Mouse (Mus musculus): ENCODE results near the gene Ppp3r1. TPM values are rescaled to one million over a fixed set of nuclear protein-coding genes. Genes with fewer than 3 reads are reported as not detected.
"Not testable (repeated sequence)": the region's sequence is repeated elsewhere in the genome, so short reads cannot be mapped to it uniquely, and the experiment has no call there.

Gene Ppp3r1
- polyA plus RNA-seq, 1 experiment from 2014 or later = 83.9 TPM

GRCm38 (mm10) chr11:17212141-17212495, 53.1 kb downstream of the Ppp3r1 start:
- peak overlapping the region; percentile 65 for H3K4me2 ChIP-seq (replicated peaks; ENCODE audit: low read depth, low read length)
- peak overlapping the region; percentile 69 for H3K9ac ChIP-seq (replicated peaks; ENCODE audit: low read depth, low read length)
- H3K9me3 ChIP-seq (ENCODE audit: control insufficient read depth, low read depth, low read length) = no peaks in the 10 kb centered on the region
- ATAC-seq (ENCODE audit: insufficient number of reproducible peaks, insufficient read depth, low FRiP score, low read depth) = no peak
- H3K4me3 ChIP-seq (ENCODE audit: low read depth, low read length) = peak overlapping the region; percentile 85
- H3K4me1 ChIP-seq (ENCODE audit: control insufficient read depth, insufficient read depth, low read length) = peaks cover 13% of the 10 kb centered on the region; the same call in 1 of the 2 replicates
- 2% methylated on average over 10 of the region's 10 CpGs for WGBS
- no peaks in the 10 kb centered on the region for H3K27me3 ChIP-seq (ENCODE audit: control insufficient read depth, insufficient read depth, low read length)
- peak overlapping the region; percentile 72; the same call in 1 of the 2 replicates for H3K27ac ChIP-seq (ENCODE audit: low read length)
- H3K36me3 ChIP-seq (ENCODE audit: control insufficient read depth, insufficient read depth, low read length) = peaks cover 7% of the 10 kb centered on the region; the same call in 1 of the 2 replicates

GRCm38 (mm10) chr11:17212903-17213509, 53.9 kb downstream of the Ppp3r1 start:
- Histone ChIP-seq H3K27me3 (ENCODE audit: control insufficient read depth, insufficient read depth, low read length) (no peaks in the 10 kb centered on the region), H3K4me2 (replicated peaks; ENCODE audit: low read depth, low read length) (peak overlapping the region; percentile 65), H3K9ac (replicated peaks; ENCODE audit: low read depth, low read length) (no peak overlapping the region), H3K4me1 (ENCODE audit: control insufficient read depth, insufficient read depth, low read length) (peaks cover 13% of the 10 kb centered on the region; the same call in 1 of the 2 replicates), H3K27ac (ENCODE audit: low read length) (no peak overlapping the region), H3K36me3 (ENCODE audit: control insufficient read depth, insufficient read depth, low read length) (peaks cover 2% of the 10 kb centered on the region; the same call in 1 of the 2 replicates), H3K4me3 (ENCODE audit: low read depth, low read length) (peak overlapping the region; percentile 85), H3K9me3 (ENCODE audit: control insufficient read depth, low read depth, low read length) (no peaks in the 10 kb centered on the region)
- ATAC-seq (ENCODE audit: insufficient number of reproducible peaks, insufficient read depth, low FRiP score, low read depth) = no peak
- 71% methylated on average over 5 of the region's 5 CpGs for WGBS

DNA sequence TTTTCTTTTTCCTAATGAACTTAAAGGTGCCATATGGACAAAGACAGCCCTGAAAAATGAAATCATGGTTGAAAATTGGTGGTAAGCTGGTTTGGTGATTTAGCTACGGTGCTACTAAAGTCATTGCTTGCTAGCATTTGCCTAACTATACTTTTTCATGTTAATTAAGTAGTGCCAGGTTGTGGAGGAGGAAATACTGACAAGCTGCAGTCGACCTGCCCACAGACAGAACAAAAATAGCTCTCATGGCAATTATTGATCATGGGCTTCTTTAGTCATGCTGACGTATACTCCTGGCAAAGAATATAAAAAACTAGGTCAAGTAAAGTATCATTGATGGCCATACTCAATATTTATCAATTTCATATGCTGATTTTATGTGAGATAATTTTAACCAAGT, 56.4 kb downstream of the Ppp3r1 start:
- no peaks in the 10 kb centered on the region for H3K9me3 ChIP-seq (ENCODE audit: control insufficient read depth, low read depth, low read length)
- WGBS = 83% methylated on average over 3 of the region's 3 CpGs
- H3K4me3 ChIP-seq (ENCODE audit: low read depth, low read length) = no peak overlapping the region
- peaks cover 12% of the 10 kb centered on the region; the same call in 1 of the 2 replicates for H3K4me1 ChIP-seq (ENCODE audit: control insufficient read depth, insufficient read depth, low read length)
- no peak for ATAC-seq (ENCODE audit: insufficient number of reproducible peaks, insufficient read depth, low FRiP score, low read depth)
- H3K9ac ChIP-seq (replicated peaks; ENCODE audit: low read depth, low read length) = no peak overlapping the region
- H3K36me3 ChIP-seq (ENCODE audit: control insufficient read depth, insufficient read depth, low read length) = no peaks in the 10 kb centered on the region
- no peak overlapping the region for H3K27ac ChIP-seq (ENCODE audit: low read length)
- no peak overlapping the region for H3K4me2 ChIP-seq (replicated peaks; ENCODE audit: low read depth, low read length)
- H3K27me3 ChIP-seq (ENCODE audit: control insufficient read depth, insufficient read depth, low read length) = no peaks in the 10 kb centered on the region

- WGBS = 93% methylated on average over 8 of the region's 8 CpGs
- H3K36me3 ChIP-seq (ENCODE audit: control insufficient read depth, insufficient read depth, low read length) = peaks cover 13% of the 10 kb centered on the region
Observed at GRCm38 (mm10) chr11:17221126-17221525, 62.1 kb downstream of the Ppp3r1 start.

GRCm38 (mm10) chr11:17232792-17233191, 73.7 kb downstream of the Ppp3r1 start:
- Histone ChIP-seq H3K27me3 (ENCODE audit: control insufficient read depth, insufficient read depth, low read length) (no peaks in the 10 kb centered on the region), H3K9ac (replicated peaks; ENCODE audit: low read depth, low read length) (no peak overlapping the region), H3K27ac (ENCODE audit: low read length) (no peak overlapping the region), H3K36me3 (ENCODE audit: control insufficient read depth, insufficient read depth, low read length) (peaks cover 13% of the 10 kb centered on the region), H3K4me1 (ENCODE audit: control insufficient read depth, insufficient read depth, low read length) (no peaks in the 10 kb centered on the region), H3K4me3 (ENCODE audit: low read depth, low read length) (no peak overlapping the region), H3K4me2 (replicated peaks; ENCODE audit: low read depth, low read length) (no peak overlapping the region), H3K9me3 (ENCODE audit: control insufficient read depth, low read depth, low read length) (no peaks in the 10 kb centered on the region)
- ATAC-seq (ENCODE audit: insufficient number of reproducible peaks, insufficient read depth, low FRiP score, low read depth) = no peak
- WGBS = 55% methylated on average over 5 of the region's 5 CpGs

More at GRCm38 (mm10) chr11:17221126-17221525, 62.1 kb downstream of the Ppp3r1 start:
- Histone ChIP-seq H3K9ac (replicated peaks; ENCODE audit: low read depth, low read length) (no peak overlapping the region), H3K27me3 (ENCODE audit: control insufficient read depth, insufficient read depth, low read length) (no peaks in the 10 kb centered on the region), H3K27ac (ENCODE audit: low read length) (no peak overlapping the region), H3K4me1 (ENCODE audit: control insufficient read depth, insufficient read depth, low read length) (no peaks in the 10 kb centered on the region), H3K4me2 (replicated peaks; ENCODE audit: low read depth, low read length) (no peak overlapping the region), H3K4me3 (ENCODE audit: low read depth, low read length) (no peak overlapping the region), H3K9me3 (ENCODE audit: control insufficient read depth, low read depth, low read length) (no peaks in the 10 kb centered on the region)
- ATAC-seq (ENCODE audit: insufficient number of reproducible peaks, insufficient read depth, low FRiP score, low read depth) = no peak

DNA sequence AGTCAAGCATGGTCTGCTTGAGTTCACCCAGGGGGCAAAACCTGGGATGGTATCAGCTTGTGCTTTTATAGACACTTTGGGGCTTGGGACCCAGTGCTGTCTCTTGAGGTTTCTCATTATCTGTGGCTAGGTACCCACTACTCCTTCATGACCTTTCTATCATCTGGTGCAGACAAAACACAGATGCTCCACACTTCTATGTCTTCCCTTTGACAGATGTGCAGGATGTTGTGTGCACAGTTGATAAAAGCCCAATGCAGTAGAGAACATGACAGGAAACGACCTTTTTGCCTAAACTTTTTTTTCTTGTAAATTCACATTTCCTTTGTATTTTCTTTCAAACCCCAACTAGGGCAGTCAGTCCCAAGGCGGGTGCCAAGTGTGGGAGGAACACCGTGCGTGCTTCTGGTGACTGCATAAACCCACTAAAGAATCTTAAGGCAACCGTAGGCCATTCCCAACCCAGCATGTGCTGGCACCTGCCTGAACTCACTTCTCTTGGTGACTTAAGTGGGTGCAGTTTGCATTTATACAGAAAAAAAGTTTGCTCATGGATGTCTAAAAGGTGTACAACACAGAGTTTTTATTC, 77.5 kb downstream of the Ppp3r1 start:
- H3K4me3 ChIP-seq (ENCODE audit: low read depth, low read length) = no peak overlapping the region
- no peak for ATAC-seq (ENCODE audit: insufficient number of reproducible peaks, insufficient read depth, low FRiP score, low read depth)
- no peaks in the 10 kb centered on the region for H3K9me3 ChIP-seq (ENCODE audit: control insufficient read depth, low read depth, low read length)
- H3K9ac ChIP-seq (replicated peaks; ENCODE audit: low read depth, low read length) = no peak overlapping the region
- H3K27ac ChIP-seq (ENCODE audit: low read length) = no peak overlapping the region
- H3K4me1 ChIP-seq (ENCODE audit: control insufficient read depth, insufficient read depth, low read length) = no peaks in the 10 kb centered on the region
- no peaks in the 10 kb centered on the region for H3K27me3 ChIP-seq (ENCODE audit: control insufficient read depth, insufficient read depth, low read length)
- no peak overlapping the region for H3K4me2 ChIP-seq (replicated peaks; ENCODE audit: low read depth, low read length)
- WGBS = 74% methylated on average over 5 of the region's 5 CpGs
- H3K36me3 ChIP-seq (ENCODE audit: control insufficient read depth, insufficient read depth, low read length) = peaks cover 9% of the 10 kb centered on the region; the same call in 1 of the 2 replicates

GRCm38 (mm10) chr11:17238598-17238997, 79.5 kb downstream of the Ppp3r1 start:
- not testable (repeated sequence) for ATAC-seq (ENCODE audit: insufficient number of reproducible peaks, insufficient read depth, low FRiP score, low read depth); H3K4me2 ChIP-seq (replicated peaks; ENCODE audit: low read depth, low read length); H3K27me3 ChIP-seq (ENCODE audit: control insufficient read depth, insufficient read depth, low read length); H3K9me3 ChIP-seq (ENCODE audit: control insufficient read depth, low read depth, low read length); H3K27ac ChIP-seq (ENCODE audit: low read length); H3K4me1 ChIP-seq (ENCODE audit: control insufficient read depth, insufficient read depth, low read length); H3K4me3 ChIP-seq (ENCODE audit: low read depth, low read length); H3K9ac ChIP-seq (replicated peaks; ENCODE audit: low read depth, low read length); H3K36me3 ChIP-seq (ENCODE audit: control insufficient read depth, insufficient read depth, low read length)
- WGBS = 91% methylated on average over 5 of the region's 5 CpGs

DNA sequence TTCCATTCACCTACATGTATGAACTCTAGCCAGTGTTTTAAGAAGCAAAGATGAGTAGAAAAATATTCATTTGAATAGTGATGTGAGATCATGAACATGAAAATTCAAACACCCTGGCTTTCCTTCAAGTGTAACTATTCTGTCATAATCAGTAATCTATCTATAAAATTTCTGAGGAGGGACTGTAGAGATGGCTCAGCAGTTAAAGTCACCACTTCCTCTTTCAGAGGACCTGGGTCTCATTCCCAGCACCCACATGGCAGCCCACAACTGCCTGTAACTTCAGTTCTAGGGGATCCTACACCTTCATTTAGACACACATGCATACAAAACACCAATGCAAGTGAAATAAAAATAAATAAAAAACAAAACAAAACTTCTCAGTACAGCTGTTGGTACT, 89.7 kb downstream of the Ppp3r1 start:
- Histone ChIP-seq H3K4me2 (replicated peaks; ENCODE audit: low read depth, low read length) (no peak overlapping the region), H3K9ac (replicated peaks; ENCODE audit: low read depth, low read length) (no peak overlapping the region), H3K27ac (ENCODE audit: low read length) (no peak overlapping the region), H3K4me3 (ENCODE audit: low read depth, low read length) (no peak overlapping the region), H3K27me3 (ENCODE audit: control insufficient read depth, insufficient read depth, low read length) (no peaks in the 10 kb centered on the region), H3K9me3 (ENCODE audit: control insufficient read depth, low read depth, low read length) (no peaks in the 10 kb centered on the region), H3K4me1 (ENCODE audit: control insufficient read depth, insufficient read depth, low read length) (no peaks in the 10 kb centered on the region), H3K36me3 (ENCODE audit: control insufficient read depth, insufficient read depth, low read length) (no peaks in the 10 kb centered on the region)
- no peak for ATAC-seq (ENCODE audit: insufficient number of reproducible peaks, insufficient read depth, low FRiP score, low read depth)

Measured in stomach, embryonic 14.5 days (tissue).